Comparison of ENCODE assay signal across 9 mouse cellular contexts in the genomic region with DNA sequence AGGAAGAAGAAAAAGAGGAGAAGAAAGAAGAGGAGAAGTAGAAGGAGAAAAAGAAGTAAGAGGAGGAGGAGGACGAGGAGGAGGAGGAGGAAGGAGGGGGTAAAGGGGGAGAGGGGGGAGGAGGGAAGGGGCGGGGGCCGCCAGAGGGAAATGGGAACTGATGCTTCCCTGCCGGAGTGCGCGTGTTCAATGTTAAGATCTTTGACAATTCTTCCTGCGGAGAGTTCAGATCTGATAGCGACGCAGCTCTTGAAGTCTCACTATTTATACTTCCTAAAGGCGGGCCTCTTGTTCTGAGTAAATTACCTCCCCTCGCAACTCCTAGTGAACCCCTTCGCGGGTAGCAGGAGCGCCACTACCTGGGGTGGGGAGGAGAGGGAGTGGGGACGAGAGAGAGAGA. TPM values are rescaled to one million over a fixed set of nuclear protein-coding genes. Genes with fewer than 3 reads are reported as not detected.
A peak's percentile ranks its signal among the peaks of the same experiment; 100 is the strongest.
DNase-seq lines count a peak whose midpoint lies in the region; ATAC-seq lines count a peak whose summit lies in the region.
"Had no signal": no experiment of that assay in that cellular context is flagged by ENCODE, and none has a peak within 500 bp of the region (broad histone marks: within the 10 kb centered on the region; RNA-seq: fewer than 3 reads in every experiment).

Shox2 (minus strand) TSS at position 66 of the 400 bp plus-strand sequence.

- no peaks in the 10 kb centered on the region for H3K36me3 ChIP-seq in erythroblast, embryonic 14.5 days (ENCODE audit: control insufficient read depth)
- no peaks in the 10 kb centered on the region for H3K36me3 ChIP-seq in forebrain, embryonic 11.5 days (ENCODE audit: control insufficient read depth, insufficient read depth, low read length)
- H3K36me3 ChIP-seq in limb, embryonic 11.5 days (ENCODE audit: control insufficient read depth, insufficient read depth, low read length): no peaks in the 10 kb centered on the region

- peak within 1 kb of the TSS; percentile 70 for H3K4me2 ChIP-seq in forebrain, embryonic 11.5 days (ENCODE audit: low read depth, low read length, severe bottlenecking)
- H3K4me2 ChIP-seq in limb, embryonic 11.5 days (ENCODE audit: low read depth, severe bottlenecking): peak within 1 kb of the TSS; percentile 62

- H3K4me1 ChIP-seq in erythroblast, embryonic 14.5 days (ENCODE audit: control insufficient read depth): peaks cover 25% of the 10 kb centered on the region
- peaks cover 12% of the 10 kb centered on the region; the same call in 1 of the 2 replicates for H3K4me1 ChIP-seq in forebrain, embryonic 11.5 days (replicated peaks; ENCODE audit: control insufficient read depth, insufficient read depth, low read length)
- peaks cover 6% of the 10 kb centered on the region; the same call in 1 of the 2 replicates for H3K4me1 ChIP-seq in limb, embryonic 11.5 days (ENCODE audit: control insufficient read depth, insufficient read depth, low read length)

- WGBS in forebrain, embryonic 11.5 days: 0% methylated on average over 14 of the region's 15 CpGs
- under 1% methylated on average over 15 of the region's 15 CpGs for WGBS in limb, embryonic 11.5 days

- peak; percentile 28 to 30 for DNase-seq in B cell, adult 2 months
- no peak for DNase-seq in forebrain, embryonic 11.5 days (ENCODE audit: low spot score)
- DNase-seq in limb, embryonic 11.5 days (ENCODE audit: low spot score): no peak
- DNase-seq in retina, embryonic 14.5 days (ENCODE audit: low spot score): peak; percentile 42
- no peak for DNase-seq in thymus, adult 18-20 months
- no peak for DNase-seq in frontal cortex, adult 2 months (ENCODE audit: extremely low spot score in 1 of 2, low spot score in 1 of 2)

- peak within 1 kb of the TSS; percentile 52 for H3K9ac ChIP-seq in forebrain, embryonic 11.5 days (ENCODE audit: low read length)
- peak within 1 kb of the TSS; percentile 99 for H3K9ac ChIP-seq in limb, embryonic 11.5 days (ENCODE audit: low read length)

- ATAC-seq in erythroblast, adult 5-6 weeks (replicated peaks; ENCODE audit: low FRiP score, poor library complexity, severe bottlenecking): no peak
- ATAC-seq in forebrain, embryonic 11.5 days (replicated peaks; ENCODE audit: low FRiP score): no peak
- ATAC-seq in limb, embryonic 11.5 days (ENCODE audit: insufficient number of reproducible peaks, low FRiP score, low TSS enrichment, low read depth): peak; percentile 32; the same call in 1 of the 2 replicates

- peak within 1 kb of the TSS; percentile 34 for H3K4me3 ChIP-seq in erythroblast, embryonic 14.5 days (replicated peaks)
- peak within 1 kb of the TSS; percentile 42 for H3K4me3 ChIP-seq in forebrain, embryonic 11.5 days (ENCODE audit: low read depth, low read length)
- H3K4me3 ChIP-seq in limb, embryonic 11.5 days (ENCODE audit: low read depth, low read length): peak within 1 kb of the TSS; percentile 86

- H3K27ac ChIP-seq in forebrain, embryonic 11.5 days (ENCODE audit: low read depth, low read length): no peak within 1 kb of the TSS
- peak within 1 kb of the TSS; percentile 100 for H3K27ac ChIP-seq in limb, embryonic 11.5 days (replicated peaks; ENCODE audit: low read depth, low read length)

- H3K9me3 ChIP-seq in erythroblast, embryonic 14.5 days (ENCODE audit: control insufficient read depth, low read length): peaks cover 17% of the 10 kb centered on the region; the same call in 1 of the 2 replicates
- no peaks in the 10 kb centered on the region for H3K9me3 ChIP-seq in forebrain, embryonic 11.5 days (ENCODE audit: control insufficient read depth, low read length)
- no peaks in the 10 kb centered on the region for H3K9me3 ChIP-seq in limb, embryonic 11.5 days (ENCODE audit: control insufficient read depth, low read length)

- peaks cover 94% of the 10 kb centered on the region for H3K27me3 ChIP-seq in erythroblast, embryonic 14.5 days (ENCODE audit: control insufficient read depth)
- peaks cover 64% of the 10 kb centered on the region for H3K27me3 ChIP-seq in forebrain, embryonic 11.5 days (ENCODE audit: control insufficient read depth, insufficient read depth, low read length)
- no peaks in the 10 kb centered on the region for H3K27me3 ChIP-seq in limb, embryonic 11.5 days (ENCODE audit: control insufficient read depth, insufficient read depth, low read length)

RNA-seq across cellular contexts. Expression of gene Shox2, which starts in this region (rescaled TPM):
- 0.05 TPM in 1 of 2 replicates, not detected in the other for polyA plus RNA-seq in erythroblast, embryonic 14.5 days (2012)
- not detected in 2 replicates for total RNA-seq in erythroblast, adult 5-6 weeks (2015; ENCODE audit: low replicate concordance)
- total RNA-seq in erythroblast, adult 5-6 weeks (2017; ENCODE audit: low replicate concordance): not detected in 2 replicates
- polyA plus RNA-seq in forebrain, embryonic 11.5 days (2014; fragmentation: Nextera tagmentation; extraction: Ambion mirVana): 8.1 and 9.8 TPM in 2 replicates
- 144 and 163 TPM in 2 replicates for polyA plus RNA-seq in limb, embryonic 11.5 days (2014; fragmentation: Nextera tagmentation; extraction: Ambion mirVana)
- 0.06 TPM in 1 of 2 replicates, not detected in the other for polyA plus RNA-seq in frontal cortex, adult 2 months (2012; rRNA removed)
- polyA plus RNA-seq: large intestine, adult 2 months had no signal

Comparison
In these comparisons a context has a peak if more than half of its experiments do, and no peak if none do; other contexts are left out.
1. RNA of gene Shox2 (polyA plus RNA-seq): 144 to 163 TPM in limb, embryonic 11.5 days; 8.1 to 9.8 TPM in forebrain, embryonic 11.5 days, 0.05 TPM in erythroblast, embryonic 14.5 days and 0.06 TPM in frontal cortex, adult 2 months; every median in the first group is over 10 times any median in the second.
2. H3K4me3 ChIP-seq: peak in every context shown above with its lines; median percentile 86 in limb, embryonic 11.5 days; 42 in forebrain, embryonic 11.5 days; 34 in erythroblast, embryonic 14.5 days.
3. DNase-seq: peak in B cell, adult 2 months (2 of 2) and retina, embryonic 14.5 days (single experiment); none in forebrain, embryonic 11.5 days (single experiment), limb, embryonic 11.5 days (single experiment), thymus, adult 18-20 months (0 of 2) and frontal cortex, adult 2 months (0 of 2).